Mouse (Mus musculus): ENCODE measurements around the gene Gata3. TPM values are rescaled to one million over a fixed set of nuclear protein-coding genes. Genes with fewer than 3 reads are reported as not detected.

Gene Gata3
- 121 TPM for polyA plus RNA-seq (2017; shearing (Covaris generic))

GRCm38 (mm10) chr2:9889651-9890183 lies at the start of gene Gata3:
TSS of gene Gata3 (minus strand) at chr2:9890034.

DNA sequence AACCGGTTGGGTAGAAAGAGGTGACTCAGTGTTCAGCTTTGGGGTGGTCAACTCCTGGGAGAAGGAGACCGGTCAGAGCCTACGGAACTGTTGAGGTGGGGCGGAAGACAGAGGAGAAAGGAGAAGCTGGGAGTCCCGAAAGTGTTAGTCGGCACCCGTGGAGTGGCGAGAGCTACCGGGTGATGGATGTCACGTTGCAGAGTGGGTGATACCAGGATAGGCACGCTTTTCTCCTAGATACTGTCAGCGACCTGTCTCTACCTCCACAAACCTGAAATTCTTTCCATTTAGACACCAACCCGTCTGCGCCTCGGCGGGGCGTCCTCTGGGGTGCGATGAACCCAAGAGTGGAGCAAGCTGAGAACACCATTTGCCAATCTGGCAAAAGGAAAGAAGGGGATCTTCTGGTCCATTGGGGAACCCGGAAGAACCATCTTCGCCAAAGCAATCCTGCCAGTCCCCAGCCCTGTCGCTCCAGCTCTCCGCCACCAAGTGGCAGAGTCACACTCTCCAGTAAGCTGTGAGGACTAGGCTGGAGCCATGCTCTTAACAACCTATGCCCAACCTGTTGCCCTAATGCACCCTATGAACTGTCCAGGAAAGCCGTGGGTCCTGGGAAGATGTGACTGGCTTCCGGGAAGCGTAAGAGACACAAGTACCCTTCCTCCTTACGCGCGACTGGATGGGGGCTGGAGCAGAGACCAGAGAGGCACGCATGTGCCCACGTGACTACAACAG lies 752 bp downstream of the Gata3 start, which contains the start of gene 9230102O04Rik:
9230102O04Rik (minus strand) TSS at position 628 of the 738 bp plus-strand sequence.

DNA sequence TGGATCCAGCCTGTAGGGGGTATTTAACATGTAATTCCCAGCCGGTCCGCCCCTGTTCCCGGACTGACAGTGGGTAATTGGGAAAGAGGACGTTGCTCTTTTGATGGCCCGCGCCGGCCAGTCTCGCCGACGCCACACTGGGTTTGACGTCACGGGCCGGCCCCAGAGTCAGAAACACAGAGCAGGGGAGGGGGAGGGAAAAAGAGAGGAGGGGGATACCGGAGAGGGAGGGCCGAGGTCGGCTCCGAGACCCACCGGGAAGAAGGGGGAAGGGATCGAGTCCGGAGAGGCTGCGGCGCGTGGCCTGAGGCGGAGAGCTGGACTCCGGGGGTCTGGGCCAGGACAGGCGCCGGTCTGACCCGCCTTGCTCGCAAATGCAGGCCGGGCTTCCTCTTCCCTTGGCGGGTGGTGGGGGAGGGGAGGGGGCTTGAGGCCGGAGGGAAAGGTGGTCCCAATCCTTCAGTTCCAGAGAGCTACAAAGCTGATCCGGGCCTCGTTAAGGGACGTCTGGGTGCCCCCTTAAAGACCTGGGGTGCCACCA lies 8.7 kb downstream of the Gata3 start, which contains the start of gene 4930412O13Rik:
4930412O13Rik (plus strand) TSS at position 202 of the 541 bp plus-strand sequence.

Other genes with a start within 250 kb of the Gata3 start
- 0.47 TPM for gene 4930412O13Rik, start 8.8 kb downstream of the Gata3 start, polyA plus RNA-seq (2017; shearing (Covaris generic))
- 0.39 TPM for gene 9230102O04Rik, start 494 bp downstream of the Gata3 start, polyA plus RNA-seq (2017; shearing (Covaris generic))
- 21.7 TPM for gene Taf3, start 158.6 kb upstream of the Gata3 start, polyA plus RNA-seq (2017; shearing (Covaris generic))
- gene Atp5c1, start 190.5 kb upstream of the Gata3 start, polyA plus RNA-seq (2017; shearing (Covaris generic)): 438 TPM
- 35.2 TPM for gene Kin, start 190.6 kb upstream of the Gata3 start, polyA plus RNA-seq (2017; shearing (Covaris generic))
- gene Itih2, start 241.4 kb upstream of the Gata3 start, polyA plus RNA-seq (2017; shearing (Covaris generic)): not detected

Data from CD4-positive, CD25-positive, alpha-beta regulatory T cell (primary cell).